Mouse (Mus musculus) mature B cell (primary cell): Measurements from ENCODE around the gene Pkp4.

Experiments
- in situ Hi-C: fragments of 300-500 bp; cut with MboI; formaldehyde crosslinking; loops from 2 replicates; pipeline ENCODE4 v1.14.3; 2019

Gene Pkp4

GRCm38 (mm10) chr2:59160605-59160963 is at the start of gene Pkp4, which contains the start of gene Ccdc148:
Gene Pkp4 (plus strand): TSS chr2:59160850.
Gene Ccdc148 (minus strand): TSS chr2:59160683.
- in situ Hi-C loops: no loop called here

DNA sequence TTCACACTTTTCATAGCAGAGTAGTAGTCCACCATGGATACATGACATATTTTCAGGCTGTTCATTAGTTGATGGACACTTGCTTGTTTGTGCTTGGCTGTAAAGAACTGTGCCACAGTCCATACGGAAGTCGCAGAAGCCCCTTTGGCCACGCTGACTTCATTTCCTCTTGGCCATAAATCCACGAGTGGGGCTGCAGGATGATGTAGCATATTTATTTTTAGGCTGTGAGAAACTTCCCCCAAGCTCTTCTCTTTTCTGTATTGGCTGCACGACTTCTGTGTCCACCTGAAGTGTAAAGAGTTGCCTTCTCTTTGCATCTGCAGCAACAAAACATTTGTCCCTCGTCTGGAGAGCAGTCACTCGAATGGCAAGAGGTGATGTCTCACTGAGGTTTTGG is 31.6 kb upstream of the Pkp4 start:
- in situ Hi-C loops: no loop called here

- in situ Hi-C loops: no loop called here
Measured at GRCm38 (mm10) chr2:59129821-59130220, 30.8 kb upstream of the Pkp4 start.

- in situ Hi-C loops: no loop called here
Measured at GRCm38 (mm10) chr2:59131044-59131443, 29.6 kb upstream of the Pkp4 start.

- in situ Hi-C loops: no loop called here
Measured at GRCm38 (mm10) chr2:59155428-59155827, 5.2 kb upstream of the Pkp4 start.

DNA sequence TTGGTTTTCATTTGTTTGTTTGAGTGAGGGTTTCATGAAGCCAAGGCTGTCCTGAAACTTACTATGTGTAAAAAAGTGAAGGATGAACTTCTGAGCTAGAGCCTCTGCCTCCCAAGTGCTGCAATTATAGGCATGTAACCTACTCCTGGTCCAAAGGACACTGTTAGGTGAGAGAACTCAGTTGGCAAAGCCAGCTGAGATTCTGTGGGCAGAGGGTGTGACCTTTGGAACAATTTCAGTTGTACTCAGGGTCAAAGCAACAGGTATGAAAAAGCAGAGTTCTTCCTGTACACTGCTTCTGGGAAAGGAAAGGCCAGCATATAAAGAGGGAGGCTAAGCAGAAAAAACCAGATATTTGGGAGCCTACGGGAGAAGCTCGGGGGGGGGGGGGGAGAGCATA is 2.5 kb upstream of the Pkp4 start:
- in situ Hi-C loops: no loop called here

GRCm38 (mm10) chr2:59159961-59160604 is 567 bp upstream of the Pkp4 start:
- in situ Hi-C loops: no loop called here

DNA sequence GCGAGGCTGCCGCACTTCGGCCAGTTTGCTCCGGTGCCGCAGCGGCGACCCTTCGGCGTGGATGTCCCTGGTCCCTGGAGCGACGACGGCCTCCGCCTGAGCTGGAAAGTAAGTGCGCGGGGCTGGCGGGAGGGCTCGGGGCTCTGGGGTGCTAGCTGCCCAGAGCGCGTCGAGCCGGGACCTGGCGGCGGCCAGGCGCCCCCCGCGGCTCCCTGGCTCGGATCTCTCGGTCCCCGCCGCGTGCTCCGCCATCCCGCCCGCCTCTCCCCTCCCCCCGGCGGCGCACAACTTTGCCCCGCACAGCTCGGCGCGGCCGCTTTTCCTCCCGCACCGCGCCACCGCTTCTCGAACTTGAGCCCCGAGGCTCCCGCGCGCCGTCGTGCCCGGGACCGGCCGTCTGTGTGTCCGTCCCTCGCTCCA is 381 bp downstream of the Pkp4 start:
- in situ Hi-C loops: no loop called here

DNA sequence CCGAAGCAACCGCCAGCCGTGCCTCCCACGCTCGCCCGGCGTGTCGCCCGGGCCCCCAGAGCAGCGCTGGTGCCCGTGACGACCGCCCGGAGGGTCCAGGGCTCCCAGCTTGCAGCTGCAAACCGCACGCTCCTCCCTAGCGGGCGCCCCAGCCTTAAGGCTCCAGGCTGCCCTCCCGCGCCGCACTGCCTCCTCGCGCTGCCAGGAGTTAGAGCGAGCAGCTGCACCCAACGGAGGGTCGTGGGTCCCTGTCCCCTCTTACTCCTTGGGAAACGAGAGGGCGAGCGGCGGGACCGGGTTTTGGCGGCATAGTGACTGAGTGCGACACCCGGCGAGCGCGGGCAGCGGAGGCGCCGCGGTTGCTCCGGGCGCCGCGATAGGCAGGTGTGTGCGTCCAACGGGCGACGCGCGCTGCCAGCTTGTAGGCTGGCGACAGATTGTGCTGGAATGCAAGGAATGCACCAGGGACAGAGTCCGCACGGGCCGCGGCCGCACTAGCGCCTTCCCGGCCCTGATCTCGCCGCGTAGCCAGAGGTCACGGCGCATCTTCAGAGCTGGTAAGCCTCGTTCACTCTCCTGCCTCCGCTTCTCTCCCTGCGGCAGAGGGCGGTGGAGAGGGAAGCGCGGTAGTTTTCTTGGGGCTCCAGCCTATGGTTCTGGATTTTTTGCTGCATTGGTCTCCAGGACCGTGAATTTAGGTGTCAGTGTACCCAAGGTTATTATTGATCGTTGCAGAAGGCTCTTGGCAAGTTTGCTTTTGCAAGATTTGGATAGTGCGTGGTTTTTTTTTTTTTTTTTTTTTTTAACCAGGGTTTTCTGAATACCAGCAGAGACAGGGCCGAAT is 1.0 kb downstream of the Pkp4 start:
- in situ Hi-C loops: no loop called here

DNA sequence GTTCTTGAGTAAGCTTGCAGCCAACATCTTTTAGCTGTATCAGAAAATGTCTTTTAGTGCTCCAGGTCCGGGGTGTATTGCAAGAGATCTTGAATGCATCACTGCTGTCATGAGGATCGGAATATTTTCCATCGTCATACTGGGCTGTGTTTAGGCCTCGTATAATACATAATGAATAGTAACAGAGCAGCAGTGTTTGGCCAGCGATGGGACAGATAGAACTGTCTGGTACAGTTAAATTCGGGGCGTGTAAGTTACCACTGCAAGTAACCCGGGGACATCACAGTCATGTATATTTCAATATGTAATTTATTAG is 1.6 kb downstream of the Pkp4 start:
- in situ Hi-C loops: no loop called here

DNA sequence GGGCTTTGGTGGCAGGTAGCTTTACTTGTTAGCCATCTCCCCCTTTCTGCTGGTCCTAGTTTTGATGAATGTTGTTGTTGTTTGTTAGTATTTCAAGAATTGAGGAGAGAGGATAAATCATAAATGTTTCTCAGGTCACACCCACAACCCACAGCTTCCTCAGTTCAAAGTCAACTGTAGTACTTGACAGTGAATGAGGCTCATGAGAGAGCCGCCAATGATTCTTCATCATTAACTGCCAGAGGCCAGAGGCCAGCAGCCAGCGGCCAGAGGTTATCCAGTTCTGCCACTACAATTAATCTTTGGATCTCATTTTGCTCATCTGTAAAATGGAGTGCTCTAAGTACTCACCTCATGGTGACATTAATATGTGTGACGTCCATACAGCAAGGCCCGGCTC is 6.3 kb downstream of the Pkp4 start:
- in situ Hi-C loops: no loop called here

DNA sequence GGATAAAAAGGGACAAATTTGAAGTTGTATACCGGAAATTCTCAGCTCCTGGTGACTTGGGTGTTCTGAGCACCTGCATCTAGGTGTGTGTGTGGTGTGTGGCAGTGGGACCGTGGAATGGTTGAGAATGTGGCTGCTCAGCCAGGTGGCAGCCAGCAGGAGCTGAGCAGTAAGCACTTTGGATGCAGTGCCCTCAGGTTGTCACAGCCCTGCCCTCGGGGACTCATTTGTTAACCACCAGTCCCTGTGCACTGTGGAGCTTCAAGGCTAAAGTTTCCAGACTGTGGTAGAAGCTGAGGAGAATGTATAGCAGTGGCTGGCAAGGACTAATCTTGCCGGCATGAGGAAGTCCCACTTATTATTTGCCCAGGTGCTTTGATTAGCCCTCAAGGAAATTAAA is 7.2 kb downstream of the Pkp4 start:
- in situ Hi-C loops: no loop called here

DNA sequence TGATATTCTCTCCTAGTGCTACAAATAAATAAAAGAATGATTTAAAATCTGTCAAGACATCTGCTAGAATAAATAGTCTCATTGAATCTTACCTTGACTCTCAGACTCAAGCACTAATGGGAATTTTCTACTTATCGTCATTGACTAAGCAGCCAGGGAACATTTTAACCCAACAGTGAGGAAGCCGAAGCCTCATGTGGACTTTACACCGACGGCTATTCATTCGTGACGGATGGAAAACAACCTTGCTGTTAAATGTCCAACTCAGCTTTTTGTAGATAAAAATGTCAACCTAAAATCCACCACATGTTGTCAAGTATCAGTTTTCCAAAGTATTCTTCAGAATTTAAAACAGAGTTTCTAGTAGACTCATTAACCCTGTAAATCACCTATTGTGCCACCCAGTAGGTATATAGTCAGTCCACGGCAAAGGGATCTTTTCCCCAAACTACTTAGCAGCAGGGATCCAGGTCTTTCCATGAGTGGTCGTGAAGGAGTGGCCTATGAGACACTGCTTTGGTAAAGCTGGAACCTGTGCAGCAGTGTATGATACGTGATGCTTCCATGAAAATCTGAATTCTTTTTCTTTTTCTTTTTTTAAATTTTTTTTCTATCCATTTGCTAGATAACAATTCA is 9.0 kb downstream of the Pkp4 start:
- in situ Hi-C loops: no loop called here

DNA sequence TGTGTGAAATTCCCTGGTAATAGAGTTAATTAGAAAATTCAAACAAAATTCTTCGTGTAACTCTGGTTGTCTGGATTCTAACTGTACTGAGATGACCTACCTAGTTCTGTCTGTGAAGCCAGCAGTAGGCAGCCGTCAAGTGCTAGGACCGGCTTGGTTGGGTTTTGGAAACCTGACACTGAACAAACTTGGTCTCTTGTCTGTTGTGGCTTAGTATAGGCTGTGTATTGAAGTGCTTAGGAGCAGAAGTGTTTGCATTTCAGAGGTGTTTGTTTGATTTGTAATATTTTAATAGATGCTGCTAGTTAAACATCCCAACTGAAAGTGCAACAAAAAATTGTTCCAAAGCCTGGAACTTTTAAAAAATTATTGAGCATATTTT is 9.5 kb downstream of the Pkp4 start:
- in situ Hi-C loops: no loop called here

GRCm38 (mm10) chr2:59170593-59170992 is 9.9 kb downstream of the Pkp4 start:
- in situ Hi-C loops: no loop called here

- in situ Hi-C loops: no loop called here
Measured at GRCm38 (mm10) chr2:59171533-59171932, 10.9 kb downstream of the Pkp4 start.

- in situ Hi-C loops: no loop called here
Measured at GRCm38 (mm10) chr2:59175926-59176325, 15.3 kb downstream of the Pkp4 start.

- in situ Hi-C loops: no loop called here
Measured at GRCm38 (mm10) chr2:59178191-59178590, 17.5 kb downstream of the Pkp4 start.

DNA sequence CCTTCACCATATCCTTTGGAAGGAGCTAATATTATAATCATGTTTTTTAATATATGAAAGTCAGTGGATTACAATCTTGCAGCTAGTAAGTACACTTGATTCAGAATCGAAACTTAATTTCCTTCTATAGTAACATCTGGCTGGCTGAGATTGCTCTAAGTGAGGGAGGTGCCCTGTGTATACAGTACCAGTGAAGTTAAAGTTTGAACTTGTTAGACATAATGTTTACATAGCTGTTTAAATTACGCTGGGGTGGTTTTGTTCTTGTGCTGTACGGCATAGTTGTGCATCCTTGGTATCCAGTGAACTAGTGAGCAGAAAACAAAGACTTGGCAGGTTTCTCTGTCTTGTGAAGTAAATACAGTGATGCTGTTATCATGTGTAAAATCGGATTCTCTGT is 18.3 kb downstream of the Pkp4 start:
- in situ Hi-C loops: no loop called here

- in situ Hi-C loops: no loop called here
Measured at GRCm38 (mm10) chr2:59179487-59179886, 18.8 kb downstream of the Pkp4 start.

GRCm38 (mm10) chr2:59181321-59182113 is 20.9 kb downstream of the Pkp4 start:
- in situ Hi-C loops: no loop called here

DNA sequence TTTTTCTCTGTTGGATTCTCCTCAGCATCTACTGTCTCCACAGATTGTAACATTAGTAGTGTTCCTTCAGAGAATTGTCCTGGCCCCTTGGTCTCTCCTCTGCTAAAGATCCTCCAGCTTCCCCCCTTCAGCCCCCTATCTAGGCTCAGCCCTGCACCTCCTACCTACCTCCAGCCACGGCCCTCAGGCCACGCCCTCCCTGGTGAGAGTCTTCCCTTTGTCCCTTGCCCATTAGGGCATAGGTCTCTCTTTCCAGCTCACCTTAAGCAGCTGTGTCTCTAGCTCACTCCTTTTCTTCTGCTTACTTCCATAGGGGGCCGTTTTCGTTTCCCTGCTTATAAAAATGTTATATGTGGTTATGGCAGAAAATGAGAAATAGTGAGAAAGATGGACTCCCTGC is 22.9 kb downstream of the Pkp4 start:
- in situ Hi-C loops: no loop called here
